Mouse (Mus musculus): Measurements from ENCODE around the gene Marcksl1.

Gene Marcksl1

DNA sequence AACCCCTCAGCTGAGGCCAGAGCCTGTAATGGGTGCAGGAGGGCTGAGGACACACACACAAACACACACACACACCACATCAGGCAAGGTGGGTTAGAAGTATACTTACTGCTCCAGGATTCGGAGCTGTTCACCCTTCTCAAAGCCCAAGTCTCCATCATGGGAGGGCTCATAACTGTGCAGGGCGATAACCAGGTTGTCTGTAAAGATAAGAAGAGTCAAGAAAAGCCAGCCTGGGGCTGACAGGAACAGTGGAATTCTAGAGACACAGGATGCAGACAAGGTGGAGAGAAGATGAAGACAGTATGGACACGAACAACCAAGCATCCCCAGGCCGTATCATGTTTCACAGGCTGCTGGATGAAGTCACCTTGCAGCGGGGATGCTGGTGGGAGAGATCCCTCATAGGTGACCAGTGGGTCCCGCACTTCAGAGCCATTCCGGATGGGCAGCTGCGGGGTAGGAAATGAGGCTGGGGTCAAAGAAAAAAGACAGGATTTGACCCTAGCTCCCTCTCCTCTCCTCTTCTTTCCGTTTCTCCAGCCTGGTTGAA is 44.0 kb downstream of the Marcksl1 start:
- no peak for DNase-seq (ENCODE audit: low spot score)

- DNase-seq (ENCODE audit: low spot score): no peak
Measured at GRCm38 (mm10) chr4:129558321-129558955, 45.1 kb downstream of the Marcksl1 start.

DNA sequence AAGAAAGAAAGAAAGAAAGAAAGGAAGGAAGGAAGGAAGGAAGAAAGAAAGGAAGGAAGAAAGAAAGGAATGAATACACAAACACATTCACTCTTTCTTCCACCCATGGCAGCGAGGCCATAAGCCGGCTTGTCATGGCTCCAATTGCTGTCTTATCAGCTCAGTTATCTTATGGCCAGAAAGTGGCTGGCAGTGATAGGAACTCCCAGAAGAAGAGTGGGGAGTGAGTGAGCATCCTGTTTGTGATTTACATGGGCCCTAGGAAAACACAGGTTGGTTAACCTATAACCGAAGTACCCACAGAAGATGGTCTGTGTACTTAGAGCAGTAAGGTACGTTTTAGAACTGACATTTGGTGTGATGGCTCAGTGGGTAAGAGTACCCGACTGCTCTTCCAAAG is 47.8 kb downstream of the Marcksl1 start:
- no peak for DNase-seq (ENCODE audit: low spot score)

GRCm38 (mm10) chr4:129563718-129564117 is 50.3 kb downstream of the Marcksl1 start:
- DNase-seq (ENCODE audit: low spot score): peak; percentile 82

DNA sequence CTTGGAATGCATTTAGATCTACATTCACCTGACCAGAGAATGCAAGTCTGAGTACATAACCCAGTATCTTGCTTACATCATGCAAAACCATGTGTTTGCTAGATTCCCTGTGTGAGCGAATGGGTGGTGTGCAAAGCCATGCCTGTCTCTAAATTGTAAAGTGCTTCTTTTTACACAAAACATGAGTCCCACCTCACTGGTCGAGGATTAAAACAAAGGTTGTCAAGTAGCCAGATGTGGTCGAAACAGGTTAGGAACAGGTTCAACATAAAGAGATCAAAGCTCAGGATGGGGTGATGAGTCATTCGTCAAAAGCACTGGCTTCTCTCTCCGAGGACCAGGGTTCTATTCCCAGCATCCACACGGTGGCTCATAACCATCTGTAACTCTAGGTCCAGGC is 51.8 kb downstream of the Marcksl1 start:
- no peak for DNase-seq (ENCODE audit: low spot score)
